ENCODE assay signal across 10 mouse cellular contexts in genomic region chr14:73632648-73633263, GRCm38 (mm10). TPM values are rescaled to one million over a fixed set of nuclear protein-coding genes. Genes with fewer than 3 reads are reported as not detected.
DNase-seq lines count a peak whose midpoint lies in the region; ATAC-seq and TF ChIP-seq lines count a peak whose summit lies in the region.
"Had no signal": no experiment of that assay in that cellular context is flagged by ENCODE, and none has a peak within 500 bp of the region (broad histone marks: within the 10 kb centered on the region; RNA-seq: fewer than 3 reads in every experiment).

No protein-coding gene starts in this region.

- H3K4me3 ChIP-seq in kidney, adult 2 months (ENCODE audit: insufficient read depth, low read depth, low read length), result no peak overlapping the region
- no peak overlapping the region for H3K4me3 ChIP-seq in kidney, embryonic 15.5 days (replicated peaks)
- no peak overlapping the region for H3K4me3 ChIP-seq in testis, adult 2 months (ENCODE audit: control insufficient read depth, low read depth, low read length)
- H3K4me3 ChIP-seq in liver, postnatal 0 days (ENCODE audit: low read depth, low read length), result no peak overlapping the region

- H3K27me3 ChIP-seq in kidney, adult 2 months (replicated peaks; ENCODE audit: control insufficient read depth, insufficient read depth, low read length), result no peaks in the 10 kb centered on the region
- H3K27me3 ChIP-seq in kidney, embryonic 15.5 days, result no peaks in the 10 kb centered on the region
- H3K27me3 ChIP-seq in testis, adult 2 months (ENCODE audit: control insufficient read depth, insufficient read depth, low read length), result no peaks in the 10 kb centered on the region
- H3K27me3 ChIP-seq in liver, postnatal 0 days (ENCODE audit: insufficient read depth, low read length), result no peaks in the 10 kb centered on the region
- H3K27me3 ChIP-seq: Patski had no signal

- no peak overlapping the region for H3K4me2 ChIP-seq in kidney, embryonic 15.5 days
- H3K4me2 ChIP-seq in liver, postnatal 0 days (ENCODE audit: low read depth, low read length), result no peak overlapping the region

- H3K9ac ChIP-seq in kidney, embryonic 15.5 days, result no peak overlapping the region
- no peak overlapping the region for H3K9ac ChIP-seq in liver, postnatal 0 days (replicated peaks)

- no peak for TF ChIP-seq EP300 in liver, postnatal 0 days (IDR thresholded peaks at IDR 0.05; ENCODE audit: low read depth)

- H3K4me1 ChIP-seq in kidney, adult 2 months (ENCODE audit: control insufficient read depth, insufficient read depth, low read length), result 0 out of 2 replicates have a peak, but pooled peaks cover 3% of the 10 kb centered on the region
- no peaks in the 10 kb centered on the region for H3K4me1 ChIP-seq in kidney, embryonic 15.5 days
- peaks cover 6% of the 10 kb centered on the region for H3K4me1 ChIP-seq in testis, adult 2 months (ENCODE audit: control insufficient read depth, insufficient read depth, low read length)
- no peaks in the 10 kb centered on the region for H3K4me1 ChIP-seq in liver, postnatal 0 days (ENCODE audit: insufficient read depth)

- H3K27ac ChIP-seq in kidney, adult 2 months (ENCODE audit: insufficient read depth, low read depth, low read length), result no peak overlapping the region
- no peak overlapping the region for H3K27ac ChIP-seq in kidney, embryonic 15.5 days
- H3K27ac ChIP-seq in testis, adult 2 months (ENCODE audit: control insufficient read depth, insufficient read depth, low read depth, low read length), result peak overlapping the region; percentile 61
- H3K27ac ChIP-seq in liver, postnatal 0 days (ENCODE audit: low read depth), result no peak overlapping the region

- no peaks in the 10 kb centered on the region for H3K9me3 ChIP-seq in kidney, embryonic 15.5 days (replicated peaks)
- peaks cover 3% of the 10 kb centered on the region; the same call in 1 of the 2 replicates for H3K9me3 ChIP-seq in liver, postnatal 0 days (ENCODE audit: low read length)

- no peak for ATAC-seq in kidney, embryonic 15.5 days (replicated peaks; ENCODE audit: low FRiP score)
- ATAC-seq in liver, postnatal 0 days, result no peak
- ATAC-seq: Patski had no signal

- TF ChIP-seq POLR2A in kidney, adult 2 months (IDR thresholded peaks at IDR 0.05; ENCODE audit: low read depth, low read length), result no peak
- no peak for TF ChIP-seq POLR2A in testis, adult 2 months (IDR thresholded peaks at IDR 0.05; ENCODE audit: control insufficient read depth, low read depth, low read length)

- 38% methylated on average over 9 of the region's 9 CpGs for WGBS in kidney, adult 2 months
- 81% methylated on average over 9 of the region's 9 CpGs for WGBS in kidney, embryonic 15.5 days
- 59% methylated on average over 9 of the region's 9 CpGs for WGBS in liver, postnatal 0 days (ENCODE audit: insufficient replicate concordance)

- H3K36me3 ChIP-seq in kidney, adult 2 months (ENCODE audit: control insufficient read depth, insufficient read depth, low read length), result no peaks in the 10 kb centered on the region
- H3K36me3 ChIP-seq in kidney, embryonic 15.5 days, result no peaks in the 10 kb centered on the region
- no peaks in the 10 kb centered on the region for H3K36me3 ChIP-seq in testis, adult 2 months (ENCODE audit: control insufficient read depth, insufficient read depth, low read length)
- H3K36me3 ChIP-seq in liver, postnatal 0 days (replicated peaks; ENCODE audit: insufficient read depth, low read length), result no peaks in the 10 kb centered on the region

- TF ChIP-seq CTCF in kidney, adult 2 months (conservative IDR thresholded peaks at IDR 0.05; ENCODE audit: insufficient read depth, insufficient read length, low read depth, low read length), result no peak
- no peak for TF ChIP-seq CTCF in testis, adult 2 months (IDR thresholded peaks at IDR 0.05; ENCODE audit: control insufficient read depth, insufficient read depth, insufficient replicate concordance, low read depth, low read length)
- no peak for TF ChIP-seq CTCF in liver, postnatal 0 days (IDR thresholded peaks at IDR 0.05; ENCODE audit: low read depth)

- peak; percentile 82 for DNase-seq in kidney, adult 2 months
- DNase-seq in brain, adult 2 months (ENCODE audit: low read depth, low spot score), result peak; percentile 64
- DNase-seq in fibroblast of lung, adult 2 months (ENCODE audit: low read depth), result peak; percentile 86
- DNase-seq in layer of hippocampus, adult 8-10 months (ENCODE audit: low spot score in 2 of 2), result peak; percentile 38 to 61
- DNase-seq in spleen, postnatal 36 days (ENCODE audit: low spot score in 2 of 2), result no peak
- DNase-seq in liver, postnatal 0 days, result no peak

RNA-seq across cellular contexts. Expression of gene Gm21750, which starts 28.3 kb away (rescaled TPM):
- polyA plus RNA-seq in kidney, adult 2 months (2012; rRNA removed), result not detected in 2 replicates
- polyA plus RNA-seq in kidney, embryonic 15.5 days (2015; fragmentation: Nextera tagmentation; extraction: Ambion mirVana), result not detected in 2 replicates
- not detected for total RNA-seq in layer of hippocampus, adult 8-10 months (2022)
- polyA plus RNA-seq in testis, adult 2 months (2012; rRNA removed), result not detected in 2 replicates
- polyA plus RNA-seq in liver, postnatal 0 days (2015; fragmentation: Nextera tagmentation; extraction: Ambion mirVana), result not detected in 2 replicates
- polyA plus RNA-seq: gonadal fat pad, adult 2 months; Patski had no signal

Comparison
In these comparisons a context has a peak if more than half of its experiments do, and no peak if none do; other contexts are left out.
1. DNase-seq: peak in kidney, adult 2 months (single experiment), brain, adult 2 months (single experiment), fibroblast of lung, adult 2 months (single experiment) and layer of hippocampus, adult 8-10 months (2 of 2); none in spleen, postnatal 36 days (0 of 2) and liver, postnatal 0 days (single experiment).